Mouse (Mus musculus): ENCODE measurements at regions not wholly inside any gene's neighbourhood (a gene's known extent, or its start where the extent isn't known, plus 50 kb on each side); places are given as distances from the start of the nearest gene placed in this dataset.

- no peak for ATAC-seq (replicated peaks; ENCODE audit: low read depth, poor library complexity, severe bottlenecking)
These were observed 71.3 kb downstream of the Cdc7 start for GRCm38 (mm10) chr5:107035376-107035775.

- ATAC-seq (replicated peaks; ENCODE audit: low read depth, poor library complexity, severe bottlenecking), result no peak
These were observed 71.7 kb downstream of the Cdc7 start for GRCm38 (mm10) chr5:107035782-107036181.

- ATAC-seq (replicated peaks; ENCODE audit: low read depth, poor library complexity, severe bottlenecking), result no peak
These were observed 72.4 kb downstream of the Cdc7 start for GRCm38 (mm10) chr5:107036475-107036874.

GRCm38 (mm10) chr5:107037087-107037486 is 73.0 kb downstream of the Cdc7 start:
- no peak for ATAC-seq (replicated peaks; ENCODE audit: low read depth, poor library complexity, severe bottlenecking)

GRCm38 (mm10) chr5:107039340-107039739 is 75.2 kb downstream of the Cdc7 start:
- no peak for ATAC-seq (replicated peaks; ENCODE audit: low read depth, poor library complexity, severe bottlenecking)

- ATAC-seq (replicated peaks; ENCODE audit: low read depth, poor library complexity, severe bottlenecking), result no peak
These were observed 75.8 kb downstream of the Cdc7 start for GRCm38 (mm10) chr5:107039956-107040355.

GRCm38 (mm10) chr5:107040489-107040888 is 76.4 kb downstream of the Cdc7 start:
- ATAC-seq (replicated peaks; ENCODE audit: low read depth, poor library complexity, severe bottlenecking), result no peak

GRCm38 (mm10) chr5:107045163-107045562 is 81.0 kb downstream of the Cdc7 start:
- no peak for ATAC-seq (replicated peaks; ENCODE audit: low read depth, poor library complexity, severe bottlenecking)

GRCm38 (mm10) chr5:107046501-107046931 is 82.4 kb downstream of the Cdc7 start:
- no peak for ATAC-seq (replicated peaks; ENCODE audit: low read depth, poor library complexity, severe bottlenecking)

GRCm38 (mm10) chr5:107048607-107049006 is 84.5 kb downstream of the Cdc7 start:
- peak; percentile 43; the same call in 1 of the 2 replicates for ATAC-seq (replicated peaks; ENCODE audit: low read depth, poor library complexity, severe bottlenecking)

GRCm38 (mm10) chr5:107050076-107050475 is 86.0 kb downstream of the Cdc7 start:
- no peak for ATAC-seq (replicated peaks; ENCODE audit: low read depth, poor library complexity, severe bottlenecking)

- no peak for ATAC-seq (replicated peaks; ENCODE audit: low read depth, poor library complexity, severe bottlenecking)
These were observed 87.7 kb downstream of the Cdc7 start for GRCm38 (mm10) chr5:107051868-107052267.

- ATAC-seq (replicated peaks; ENCODE audit: low read depth, poor library complexity, severe bottlenecking), result peak; percentile 55
These were observed 90.9 kb downstream of the Cdc7 start for GRCm38 (mm10) chr5:107054900-107055452.

GRCm38 (mm10) chr5:107055455-107055854 is 91.3 kb downstream of the Cdc7 start:
- peak; percentile 40 for ATAC-seq (replicated peaks; ENCODE audit: low read depth, poor library complexity, severe bottlenecking)

Measured in common myeloid progenitor, adult 5-6 weeks (primary cell).